Mouse (Mus musculus): ENCODE measurements at regions not wholly inside any gene's neighbourhood (a gene's known extent, or its start where the extent isn't known, plus 50 kb on each side); places are given as distances from the start of the nearest gene placed in this dataset.

GRCm38 (mm10) chr9:43506276-43506675 is 195.6 kb downstream of the Trim29 start:
- Histone ChIP-seq H3K9ac (ENCODE audit: low read depth, poor library complexity, severe bottlenecking) (no peak overlapping the region), H3K36me3 (ENCODE audit: control insufficient read depth, insufficient read depth, low read length, poor library complexity, severe bottlenecking) (no peaks in the 10 kb centered on the region), H3K27ac (ENCODE audit: insufficient read depth, low read length) (no peak overlapping the region), H3K9me3 (replicated peaks; ENCODE audit: control insufficient read depth, insufficient read depth, low read length, poor library complexity, severe bottlenecking) (no peaks in the 10 kb centered on the region), H3K4me3 (ENCODE audit: low read depth, low read length) (no peak overlapping the region), H3K27me3 (ENCODE audit: control insufficient read depth, insufficient read depth, low read length, poor library complexity, severe bottlenecking) (no peaks in the 10 kb centered on the region), H3K4me1 (ENCODE audit: control insufficient read depth, insufficient read depth, low read length) (no peaks in the 10 kb centered on the region)
- no peak for TF ChIP-seq POLR2A (IDR thresholded peaks at IDR 0.05; ENCODE audit: insufficient read depth, low read length)
- TF ChIP-seq EP300 (IDR thresholded peaks at IDR 0.05; ENCODE audit: insufficient read depth, low read depth, low read length): no peak
- TF ChIP-seq CTCF (IDR thresholded peaks at IDR 0.05; ENCODE audit: low read depth, low read length): no peak

- Histone ChIP-seq H3K9ac (ENCODE audit: low read depth, poor library complexity, severe bottlenecking) (no peak overlapping the region), H3K4me3 (ENCODE audit: low read depth, low read length) (no peak overlapping the region), H3K36me3 (ENCODE audit: control insufficient read depth, insufficient read depth, low read length, poor library complexity, severe bottlenecking) (no peaks in the 10 kb centered on the region), H3K27ac (ENCODE audit: insufficient read depth, low read length) (no peak overlapping the region), H3K4me1 (ENCODE audit: control insufficient read depth, insufficient read depth, low read length) (no peaks in the 10 kb centered on the region), H3K9me3 (replicated peaks; ENCODE audit: control insufficient read depth, insufficient read depth, low read length, poor library complexity, severe bottlenecking) (no peaks in the 10 kb centered on the region), H3K27me3 (ENCODE audit: control insufficient read depth, insufficient read depth, low read length, poor library complexity, severe bottlenecking) (no peaks in the 10 kb centered on the region)
- no peak for TF ChIP-seq POLR2A (IDR thresholded peaks at IDR 0.05; ENCODE audit: insufficient read depth, low read length)
- no peak for TF ChIP-seq EP300 (IDR thresholded peaks at IDR 0.05; ENCODE audit: insufficient read depth, low read depth, low read length)
- no peak for TF ChIP-seq CTCF (IDR thresholded peaks at IDR 0.05; ENCODE audit: low read depth, low read length)
Measured at GRCm38 (mm10) chr9:43512806-43513205, 202.2 kb downstream of the Trim29 start.

DNA sequence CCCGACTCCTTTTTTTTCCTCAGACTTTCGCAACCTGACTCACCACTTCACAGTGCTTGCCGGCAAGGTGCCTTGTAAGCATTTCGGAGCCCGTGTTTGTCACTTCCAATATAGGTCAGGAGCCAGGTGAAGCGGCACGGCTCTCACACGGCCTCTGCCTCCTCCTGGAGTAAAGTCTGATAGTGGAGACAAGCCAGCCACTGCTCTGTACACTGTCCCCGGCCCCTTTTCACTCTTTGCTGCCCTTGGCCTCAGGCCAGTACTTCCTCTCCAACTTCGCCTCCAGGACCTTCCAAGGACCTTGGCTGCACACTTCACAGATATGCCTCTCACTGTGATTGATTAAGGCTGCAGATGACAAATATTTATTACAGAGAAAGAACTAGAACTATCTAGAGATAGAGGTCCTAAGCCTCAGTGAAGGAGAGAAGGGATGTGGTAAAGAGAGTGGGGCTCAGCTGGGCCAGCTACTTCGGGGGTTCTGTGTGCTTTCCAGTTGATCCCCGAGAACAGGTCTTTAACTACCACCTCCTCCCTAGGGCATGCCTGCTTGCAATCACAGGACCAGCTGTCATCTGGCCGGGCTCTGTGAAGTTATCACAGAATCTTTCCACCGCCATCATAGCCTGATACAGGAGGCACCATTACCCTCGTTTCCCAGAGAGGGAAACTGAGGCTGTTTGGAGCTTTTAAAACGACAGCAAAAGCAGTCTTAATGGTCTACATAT is 204.2 kb downstream of the Trim29 start:
- Histone ChIP-seq H3K9me3 (replicated peaks; ENCODE audit: control insufficient read depth, insufficient read depth, low read length, poor library complexity, severe bottlenecking) (no peaks in the 10 kb centered on the region), H3K4me3 (ENCODE audit: low read depth, low read length) (no peak overlapping the region), H3K4me1 (ENCODE audit: control insufficient read depth, insufficient read depth, low read length) (no peaks in the 10 kb centered on the region), H3K27ac (ENCODE audit: insufficient read depth, low read length) (no peak overlapping the region), H3K36me3 (ENCODE audit: control insufficient read depth, insufficient read depth, low read length, poor library complexity, severe bottlenecking) (no peaks in the 10 kb centered on the region), H3K27me3 (ENCODE audit: control insufficient read depth, insufficient read depth, low read length, poor library complexity, severe bottlenecking) (no peaks in the 10 kb centered on the region), H3K9ac (ENCODE audit: low read depth, poor library complexity, severe bottlenecking) (no peak overlapping the region)
- TF ChIP-seq POLR2A (IDR thresholded peaks at IDR 0.05; ENCODE audit: insufficient read depth, low read length) (no peak), EP300 (IDR thresholded peaks at IDR 0.05; ENCODE audit: insufficient read depth, low read depth, low read length) (no peak), CTCF (IDR thresholded peaks at IDR 0.05; ENCODE audit: low read depth, low read length) (no peak)

DNA sequence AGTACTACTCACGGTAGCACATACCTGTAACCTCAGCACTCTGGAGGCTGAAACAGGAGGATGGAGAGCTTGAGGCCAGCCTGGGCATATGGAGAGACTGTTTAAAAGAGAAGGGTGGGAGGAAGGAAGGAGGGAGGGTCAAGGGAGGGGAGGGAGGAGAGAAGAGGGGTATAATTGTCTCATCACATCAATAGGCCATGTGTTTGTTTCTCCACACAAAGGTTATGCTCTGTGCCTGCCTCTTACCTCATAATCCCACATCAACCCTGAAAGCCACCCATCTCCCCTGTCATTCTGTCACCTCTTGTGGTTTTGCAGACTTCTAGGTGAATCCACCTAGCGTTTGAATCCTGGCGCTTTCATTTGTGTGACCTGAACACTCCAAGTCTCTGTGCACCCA is 210.3 kb downstream of the Trim29 start:
- H3K9me3 ChIP-seq (replicated peaks; ENCODE audit: control insufficient read depth, insufficient read depth, low read length, poor library complexity, severe bottlenecking): no peaks in the 10 kb centered on the region

DNA sequence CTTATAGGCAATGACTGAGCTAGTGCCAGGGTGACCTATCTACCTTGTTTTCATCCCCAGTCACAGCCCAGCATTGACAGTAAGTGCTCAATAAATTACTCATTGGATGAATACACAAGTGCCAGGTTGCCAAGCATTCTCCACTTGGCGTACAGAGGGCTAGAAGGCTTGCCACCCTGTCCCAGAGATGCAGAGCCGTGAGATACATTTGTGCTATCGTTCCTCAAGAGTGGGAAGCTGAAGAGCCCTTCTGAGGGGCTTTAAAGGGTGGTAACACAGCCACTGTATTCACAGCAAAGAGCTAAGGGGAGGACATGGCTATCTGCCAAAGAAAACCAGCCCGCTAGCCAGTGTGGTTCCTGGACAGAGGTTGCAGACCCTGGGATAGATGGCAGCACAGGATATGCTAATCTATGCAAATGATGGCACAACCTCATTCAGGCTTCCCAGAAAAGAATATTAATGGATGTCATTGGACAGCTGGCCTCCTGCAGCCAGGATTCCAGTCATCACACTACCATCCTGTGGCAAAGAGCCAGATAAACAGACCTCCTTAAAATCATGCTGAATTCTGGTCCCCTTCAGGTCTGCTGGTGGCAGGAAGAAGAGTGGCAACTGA is 214.4 kb downstream of the Trim29 start:
- no peak for TF ChIP-seq EP300 (IDR thresholded peaks at IDR 0.05; ENCODE audit: insufficient read depth, low read depth, low read length)
- TF ChIP-seq POLR2A (IDR thresholded peaks at IDR 0.05; ENCODE audit: insufficient read depth, low read length): no peak
- TF ChIP-seq CTCF (IDR thresholded peaks at IDR 0.05; ENCODE audit: low read depth, low read length): no peak
- Histone ChIP-seq H3K4me1 (ENCODE audit: control insufficient read depth, insufficient read depth, low read length) (no peaks in the 10 kb centered on the region), H3K36me3 (ENCODE audit: control insufficient read depth, insufficient read depth, low read length, poor library complexity, severe bottlenecking) (no peaks in the 10 kb centered on the region), H3K27ac (ENCODE audit: insufficient read depth, low read length) (no peak overlapping the region), H3K27me3 (ENCODE audit: control insufficient read depth, insufficient read depth, low read length, poor library complexity, severe bottlenecking) (no peaks in the 10 kb centered on the region), H3K4me3 (ENCODE audit: low read depth, low read length) (no peak overlapping the region), H3K9me3 (replicated peaks; ENCODE audit: control insufficient read depth, insufficient read depth, low read length, poor library complexity, severe bottlenecking) (no peaks in the 10 kb centered on the region), H3K9ac (ENCODE audit: low read depth, poor library complexity, severe bottlenecking) (no peak overlapping the region)

More for the DNA sequence above, 210.3 kb downstream of the Trim29 start:
- H3K27me3 ChIP-seq (ENCODE audit: control insufficient read depth, insufficient read depth, low read length, poor library complexity, severe bottlenecking): no peaks in the 10 kb centered on the region
- no peak for TF ChIP-seq EP300 (IDR thresholded peaks at IDR 0.05; ENCODE audit: insufficient read depth, low read depth, low read length)
- no peak for TF ChIP-seq CTCF (IDR thresholded peaks at IDR 0.05; ENCODE audit: low read depth, low read length)
- no peak for TF ChIP-seq POLR2A (IDR thresholded peaks at IDR 0.05; ENCODE audit: insufficient read depth, low read length)
- no peak overlapping the region for H3K9ac ChIP-seq (ENCODE audit: low read depth, poor library complexity, severe bottlenecking)
- H3K27ac ChIP-seq (ENCODE audit: insufficient read depth, low read length): no peak overlapping the region
- no peaks in the 10 kb centered on the region for H3K36me3 ChIP-seq (ENCODE audit: control insufficient read depth, insufficient read depth, low read length, poor library complexity, severe bottlenecking)
- no peak overlapping the region for H3K4me3 ChIP-seq (ENCODE audit: low read depth, low read length)
- H3K4me1 ChIP-seq (ENCODE audit: control insufficient read depth, insufficient read depth, low read length): no peaks in the 10 kb centered on the region

GRCm38 (mm10) chr9:43532187-43532586 is 211.6 kb upstream of the Nectin1 start:
- H3K9me3 ChIP-seq (replicated peaks; ENCODE audit: control insufficient read depth, insufficient read depth, low read length, poor library complexity, severe bottlenecking): no peaks in the 10 kb centered on the region
- H3K4me1 ChIP-seq (ENCODE audit: control insufficient read depth, insufficient read depth, low read length): no peaks in the 10 kb centered on the region
- H3K36me3 ChIP-seq (ENCODE audit: control insufficient read depth, insufficient read depth, low read length, poor library complexity, severe bottlenecking): no peaks in the 10 kb centered on the region
- no peaks in the 10 kb centered on the region for H3K27me3 ChIP-seq (ENCODE audit: control insufficient read depth, insufficient read depth, low read length, poor library complexity, severe bottlenecking)
- H3K9ac ChIP-seq (ENCODE audit: low read depth, poor library complexity, severe bottlenecking): no peak overlapping the region
- no peak overlapping the region for H3K27ac ChIP-seq (ENCODE audit: insufficient read depth, low read length)
- TF ChIP-seq EP300 (IDR thresholded peaks at IDR 0.05; ENCODE audit: insufficient read depth, low read depth, low read length): no peak
- TF ChIP-seq POLR2A (IDR thresholded peaks at IDR 0.05; ENCODE audit: insufficient read depth, low read length): no peak
- no peak for TF ChIP-seq CTCF (IDR thresholded peaks at IDR 0.05; ENCODE audit: low read depth, low read length)
- H3K4me3 ChIP-seq (ENCODE audit: low read depth, low read length): no peak overlapping the region
